Mouse (Mus musculus) erythroid progenitor cell, adult 5-6 weeks (primary cell): Measurements from ENCODE around the gene Abcc12. TPM values are rescaled to one million over a fixed set of nuclear protein-coding genes. Genes with fewer than 3 reads are reported as not detected.

Experiments
- ATAC-seq: replicated peaks from 2 replicates; pipeline ENCODE4 v1.8.0; 2016; ENCODE audit warnings: moderate number of reproducible peaks, mild to moderate bottlenecking, moderate TSS enrichment, inconsistent platforms; ENCODE audit not compliant: poor library complexity, low FRiP score, severe bottlenecking
- total RNA-seq, 2 experiments: library from RNA; stranded (forward) in 1 of 2; stranded (reverse) in 1 of 2; fragments of 150-400 nt in 1 of 2; fragments of 186-747, 209-891 nt in 1 of 2; gene quantifications; 2 replicates each; pipeline versions ENCODE4 v1.2.3 to v1.2.4; 2015 to 2017; ENCODE audit warnings: low replicate concordance in 2 of 2

Abcc12 gene
- total RNA-seq, 2 experiments from 2014 or later = not detected

GRCm38 (mm10) chr8:86443744-86444143, 136.7 kb downstream of the Abcc12 start:
- ATAC-seq = no peak

GRCm38 (mm10) chr8:86438983-86439299, 141.5 kb downstream of the Abcc12 start:
- no peak for ATAC-seq

- ATAC-seq = no peak
These were observed 142.1 kb downstream of the Abcc12 start for GRCm38 (mm10) chr8:86438133-86438982.

- ATAC-seq = no peak
These were observed 143.1 kb downstream of the Abcc12 start for GRCm38 (mm10) chr8:86437418-86437817.

Other genes starting within 250 kb of the Abcc12 start
- 16.9 and 31.9 TPM in 2 replicates for gene Lonp2, start 43.4 kb upstream of the Abcc12 start, total RNA-seq (2015; ENCODE audit: low replicate concordance)
- 13.4 and 20.5 TPM in 2 replicates for gene Lonp2, start 43.4 kb upstream of the Abcc12 start, total RNA-seq (2017; ENCODE audit: low replicate concordance)
- gene Gm10638, start 165.0 kb upstream of the Abcc12 start, total RNA-seq (2015; ENCODE audit: low replicate concordance) = not detected in 2 replicates
- gene Gm10638, start 165.0 kb upstream of the Abcc12 start, total RNA-seq (2017; ENCODE audit: low replicate concordance) = 2.6 TPM in 1 of 2 replicates, not detected in the other
- gene Siah1a, start 165.2 kb upstream of the Abcc12 start, total RNA-seq (2015; ENCODE audit: low replicate concordance) = 22.2 and 45.0 TPM in 2 replicates
- gene Siah1a, start 165.2 kb upstream of the Abcc12 start, total RNA-seq (2017; ENCODE audit: low replicate concordance) = 37.6 and 46.2 TPM in 2 replicates